Mouse (Mus musculus) hindbrain, embryonic 14.5 days (tissue): Measurements from ENCODE around the gene Gpt2. TPM values are rescaled to one million over a fixed set of nuclear protein-coding genes. Genes with fewer than 3 reads are reported as not detected.
A peak's percentile ranks its signal among the peaks of the same experiment; 100 is the strongest.

Experiments used
- ATAC-seq: fragments of 200-750 bp; cut with Nextera tagmentation; 2 replicates; pipeline ENCODE4 v1.8.0; 2017; ENCODE audit warnings: moderate number of reproducible peaks, mild to moderate bottlenecking, moderate TSS enrichment, moderate library complexity; ENCODE audit not compliant: low FRiP score
- DNase-seq: peaks from one replicate; pipeline ENCODE4 v3.0.0-alpha.2; 2015; ENCODE audit warnings: low spot score
- H3K27ac ChIP-seq: fragments of 300-500 bp; sonication (generic); 2 replicates; pipeline ENCODE4 v1.5.1; 2014; ENCODE audit warnings: mild to moderate bottlenecking, moderate library complexity
- H3K27me3 ChIP-seq: fragments of 300-500 bp; sonication (generic); 2 replicates; pipeline ENCODE4 v1.6.1; 2014; ENCODE audit warnings: mild to moderate bottlenecking, low read length, mixed read lengths; ENCODE audit not compliant: control insufficient read depth, insufficient read depth
- H3K36me3 ChIP-seq: fragments of 300-500 bp; sonication (generic); replicated peaks from 2 replicates; pipeline ENCODE4 v1.6.1; 2014; ENCODE audit not compliant: control insufficient read depth, insufficient read depth
- H3K4me1 ChIP-seq: fragments of 300-500 bp; sonication (generic); replicated peaks from 2 replicates; pipeline ENCODE4 v1.6.1; 2014; ENCODE audit warnings: antibody characterized with exemption, low read length, mixed read lengths; ENCODE audit not compliant: control insufficient read depth, insufficient read depth
- H3K4me2 ChIP-seq: fragments of 300-500 bp; sonication (generic); replicated peaks from 2 replicates; pipeline ENCODE4 v1.6.1; 2014; ENCODE audit warnings: mild to moderate bottlenecking, moderate library complexity
- H3K4me3 ChIP-seq: fragments of 300-500 bp; sonication (generic); replicated peaks from 2 replicates; pipeline ENCODE4 v1.5.1; 2014; ENCODE audit warnings: mild to moderate bottlenecking, low read length
- H3K9ac ChIP-seq: fragments of 300-500 bp; sonication (generic); 2 replicates; pipeline ENCODE4 v1.6.1; 2014
- H3K9me3 ChIP-seq: fragments of 300-500 bp; sonication (generic); 2 replicates; pipeline ENCODE4 v1.6.1; 2016; ENCODE audit warnings: low read length; ENCODE audit not compliant: control insufficient read depth
- WGBS: fragments of 180-500 bp; shearing (Covaris S2); extraction: QIAGEN DNeasy Blood & Tissue Kit; methylation state at CpG from one replicate; pipeline ENCODE4 v1.1.7; 2014; 5-methylcytosine and 5-hydroxymethylcytosine counted together
- polyA plus RNA-seq: library from polyadenylated mRNA; unstranded; fragments of >200 nt; fragmentation: Nextera tagmentation; extraction: Ambion mirVana; gene quantifications from 2 replicates; pipeline ENCODE4 v1.2.1, GENCODE M21; 2014

The Gpt2 gene
- polyA plus RNA-seq = 56.7 and 67.1 TPM in 2 replicates

- peak within 1 kb of the TSS; percentile 92 for H3K4me2 ChIP-seq
- WGBS = under 1% methylated on average over 41 of the region's 41 CpGs
- peak within 1 kb of the TSS; percentile 95 for H3K4me3 ChIP-seq
- ATAC-seq (peak; percentile 99), DNase-seq (peak; percentile 90)
- H3K27me3 ChIP-seq = no peaks in the 10 kb centered on the region
- H3K9me3 ChIP-seq = no peaks in the 10 kb centered on the region
- H3K9ac ChIP-seq = peak within 1 kb of the TSS; percentile 90
- peaks cover 8% of the 10 kb centered on the region for H3K36me3 ChIP-seq
- peaks cover 15% of the 10 kb centered on the region for H3K4me1 ChIP-seq
- H3K27ac ChIP-seq = peak within 1 kb of the TSS; percentile 73
Measured at GRCm38 (mm10) chr8:85492125-85492875, at the start of gene Gpt2. TSS of gene Gpt2 (plus strand) at chr8:85492576.

- ATAC-seq (no peak), DNase-seq (no peak)
- Histone ChIP-seq H3K9me3 (no peaks in the 10 kb centered on the region), H3K4me3 (no peak overlapping the region), H3K27ac (no peak overlapping the region), H3K4me1 (no peaks in the 10 kb centered on the region), H3K4me2 (no peak overlapping the region), H3K36me3 (no peaks in the 10 kb centered on the region), H3K9ac (no peak overlapping the region), H3K27me3 (no peaks in the 10 kb centered on the region)
Measured at GRCm38 (mm10) chr8:85444092-85444491, 48.3 kb upstream of the Gpt2 start.

GRCm38 (mm10) chr8:85445936-85446685, 46.3 kb upstream of the Gpt2 start:
- no peaks in the 10 kb centered on the region for H3K4me1 ChIP-seq
- H3K9ac ChIP-seq = no peak overlapping the region
- no peaks in the 10 kb centered on the region for H3K36me3 ChIP-seq
- DNase-seq (no peak), ATAC-seq (no peak)
- no peak overlapping the region for H3K27ac ChIP-seq
- H3K4me2 ChIP-seq = no peak overlapping the region
- no peaks in the 10 kb centered on the region for H3K9me3 ChIP-seq
- H3K4me3 ChIP-seq = no peak overlapping the region
- 85% methylated on average over 15 of the region's 15 CpGs for WGBS
- H3K27me3 ChIP-seq = no peaks in the 10 kb centered on the region

- no peaks in the 10 kb centered on the region for H3K27me3 ChIP-seq
- no peak for ATAC-seq
- no peaks in the 10 kb centered on the region for H3K36me3 ChIP-seq
- H3K4me2 ChIP-seq = no peak overlapping the region
- WGBS = 83% methylated on average over 3 of the region's 3 CpGs
- DNase-seq = no peak
- no peak overlapping the region for H3K9ac ChIP-seq
- no peak overlapping the region for H3K4me3 ChIP-seq
- no peaks in the 10 kb centered on the region for H3K9me3 ChIP-seq
- H3K4me1 ChIP-seq = 0 out of 2 replicates have a peak, but pooled peaks cover 3% of the 10 kb centered on the region
- no peak overlapping the region for H3K27ac ChIP-seq
Measured at GRCm38 (mm10) chr8:85450335-85450734, 42.0 kb upstream of the Gpt2 start.

- no peaks in the 10 kb centered on the region for H3K27me3 ChIP-seq
- no peak for DNase-seq
- no peak overlapping the region for H3K4me3 ChIP-seq
- ATAC-seq = no peak
- H3K9ac ChIP-seq = no peak overlapping the region
- H3K9me3 ChIP-seq = no peaks in the 10 kb centered on the region
- 0 out of 2 replicates have a peak, but pooled peaks cover 3% of the 10 kb centered on the region for H3K4me1 ChIP-seq
- no peaks in the 10 kb centered on the region for H3K36me3 ChIP-seq
- no peak overlapping the region for H3K27ac ChIP-seq
- peak overlapping the region; percentile 31; the same call in 1 of the 2 replicates for H3K4me2 ChIP-seq
- 19% methylated on average over 14 of the region's 14 CpGs for WGBS
Measured at GRCm38 (mm10) chr8:85452328-85452727, 40.0 kb upstream of the Gpt2 start.

- Histone ChIP-seq H3K9ac (no peak overlapping the region), H3K36me3 (no peaks in the 10 kb centered on the region), H3K4me2 (no peak overlapping the region), H3K27ac (no peak overlapping the region), H3K9me3 (no peaks in the 10 kb centered on the region), H3K27me3 (no peaks in the 10 kb centered on the region), H3K4me1 (0 out of 2 replicates have a peak, but pooled peaks cover 3% of the 10 kb centered on the region), H3K4me3 (no peak overlapping the region)
- ATAC-seq (no peak), DNase-seq (no peak)
- WGBS = 52% methylated on average over 2 of the region's 2 CpGs
Measured at GRCm38 (mm10) chr8:85453256-85453655, 39.1 kb upstream of the Gpt2 start.

GRCm38 (mm10) chr8:85454750-85455149, 37.6 kb upstream of the Gpt2 start:
- no peak overlapping the region for H3K27ac ChIP-seq
- H3K4me1 ChIP-seq = 0 out of 2 replicates have a peak, but pooled peaks cover 3% of the 10 kb centered on the region
- DNase-seq = no peak
- no peak overlapping the region for H3K4me3 ChIP-seq
- H3K27me3 ChIP-seq = no peaks in the 10 kb centered on the region
- no peaks in the 10 kb centered on the region for H3K9me3 ChIP-seq
- H3K9ac ChIP-seq = no peak overlapping the region
- no peak for ATAC-seq
- H3K36me3 ChIP-seq = no peaks in the 10 kb centered on the region
- no peak overlapping the region for H3K4me2 ChIP-seq
- 70% methylated on average over 8 of the region's 8 CpGs for WGBS

GRCm38 (mm10) chr8:85456536-85456935, 35.8 kb upstream of the Gpt2 start:
- H3K4me1 ChIP-seq = 0 out of 2 replicates have a peak, but pooled peaks cover 3% of the 10 kb centered on the region
- H3K9me3 ChIP-seq = no peaks in the 10 kb centered on the region
- no peak overlapping the region for H3K4me2 ChIP-seq
- H3K27ac ChIP-seq = no peak overlapping the region
- whole genome bisulfite sequencing = 13% methylated on average over 14 of the region's 14 CpGs
- no peak overlapping the region for H3K4me3 ChIP-seq
- no peak overlapping the region for H3K9ac ChIP-seq
- H3K27me3 ChIP-seq = no peaks in the 10 kb centered on the region
- no peaks in the 10 kb centered on the region for H3K36me3 ChIP-seq
- ATAC-seq (peak; percentile 64; the same call in 1 of the 2 replicates), DNase-seq (peak; percentile 91)

- Histone ChIP-seq H3K36me3 (no peaks in the 10 kb centered on the region), H3K27me3 (no peaks in the 10 kb centered on the region), H3K4me2 (no peak overlapping the region), H3K4me1 (no peaks in the 10 kb centered on the region), H3K27ac (no peak overlapping the region), H3K4me3 (no peak overlapping the region), H3K9ac (no peak overlapping the region), H3K9me3 (no peaks in the 10 kb centered on the region)
- ATAC-seq = no peak
- no peak for DNase-seq
- 83% methylated on average over 3 of the region's 3 CpGs for WGBS
Measured at GRCm38 (mm10) chr8:85459582-85459981, 32.8 kb upstream of the Gpt2 start.
